Mouse (Mus musculus) layer of hippocampus, adult 11-12 months (tissue): ENCODE measurements at regions not wholly inside any gene's neighbourhood (a gene's known extent, or its start where the extent isn't known, plus 50 kb on each side); places are given as distances from the start of the nearest gene placed in this dataset.

Experiments
- DNase-seq: peaks from one replicate; pipeline ENCODE4 v3.0.0; 2022; ENCODE audit warnings: low spot score

DNA sequence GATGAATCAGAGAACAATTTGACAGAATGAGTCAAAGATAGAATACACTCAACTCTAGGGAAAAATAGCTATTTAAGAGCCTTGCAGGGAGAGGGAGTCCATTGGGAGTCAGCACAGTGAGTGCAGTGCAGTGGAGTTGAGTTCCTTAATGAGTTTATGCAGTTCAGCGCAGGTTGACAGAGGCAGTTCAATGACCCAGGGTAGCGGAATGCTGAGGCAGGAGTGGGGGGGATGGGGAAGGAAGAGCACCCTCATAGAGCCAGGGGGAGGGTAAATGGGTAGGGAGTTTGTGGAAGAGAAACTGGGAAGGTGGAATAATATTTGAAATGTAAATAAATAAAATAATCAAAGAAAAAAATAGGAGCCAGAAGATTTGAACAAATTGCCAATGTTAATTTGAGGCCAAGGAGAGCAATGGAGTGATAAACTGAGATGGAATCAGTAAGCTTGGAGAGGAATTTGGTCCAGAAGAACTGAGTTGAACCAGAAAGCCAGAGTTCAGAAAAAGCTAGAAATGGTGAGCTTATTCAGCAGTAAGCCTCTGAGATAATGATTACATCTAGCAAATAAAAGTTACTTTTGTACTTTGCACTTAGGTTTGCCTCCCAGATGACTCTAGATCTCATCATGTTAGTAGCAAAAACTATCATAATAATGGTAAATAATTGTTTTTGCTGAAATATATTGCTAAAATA lies 209.6 kb upstream of the Nrg3 start:
- no peak for DNase-seq

GRCm38 (mm10) chr14:39678228-39678627 lies 205.3 kb upstream of the Nrg3 start:
- no peak for DNase-seq

- DNase-seq, result peak; percentile 4
These were observed 204.7 kb upstream of the Nrg3 start for GRCm38 (mm10) chr14:39677556-39677955.

- no peak for DNase-seq
These were observed 165.9 kb upstream of the Nrg3 start for GRCm38 (mm10) chr14:39638776-39639175.
